Mouse (Mus musculus): ENCODE measurements around the gene Rhobtb1.

- TF ChIP-seq CTCF (IDR thresholded peaks at IDR 0.05; ENCODE audit: low read depth) = no peak
- no peak for TF ChIP-seq EP300 (IDR thresholded peaks at IDR 0.05; ENCODE audit: low read depth)
These were observed 32.3 kb upstream of the Rhobtb1 start for GRCm38 (mm10) chr10:69118893-69119292.
